Mouse (Mus musculus): ENCODE measurements around the gene Catsperd. TPM values are rescaled to one million over a fixed set of nuclear protein-coding genes. Genes with fewer than 3 reads are reported as not detected.

Gene Catsperd
- polyA plus RNA-seq, 1 experiment from 2014 or later, result 0.31 TPM

GRCm38 (mm10) chr17:56643237-56643636, 15.3 kb downstream of the Catsperd start:
- Histone ChIP-seq H3K9ac (ENCODE audit: low read depth, low read length) (no peak overlapping the region), H3K4me2 (ENCODE audit: low read depth, low read length) (no peak overlapping the region), H3K4me1 (ENCODE audit: control insufficient read depth, insufficient read depth, low read length) (no peaks in the 10 kb centered on the region), H3K36me3 (ENCODE audit: control insufficient read depth, insufficient read depth, low read length) (no peaks in the 10 kb centered on the region), H3K27me3 (replicated peaks; ENCODE audit: control insufficient read depth, insufficient read depth, low read length) (no peaks in the 10 kb centered on the region), H3K9me3 (ENCODE audit: control insufficient read depth, low read length) (no peaks in the 10 kb centered on the region), H3K27ac (replicated peaks; ENCODE audit: low read depth, low read length) (no peak overlapping the region), H3K4me3 (ENCODE audit: low read depth, low read length) (no peak overlapping the region)
- WGBS, result 81% methylated on average over 4 of the region's 4 CpGs
- DNase-seq (ENCODE audit: low spot score) (no peak), ATAC-seq (ENCODE audit: low read depth) (no peak)

DNA sequence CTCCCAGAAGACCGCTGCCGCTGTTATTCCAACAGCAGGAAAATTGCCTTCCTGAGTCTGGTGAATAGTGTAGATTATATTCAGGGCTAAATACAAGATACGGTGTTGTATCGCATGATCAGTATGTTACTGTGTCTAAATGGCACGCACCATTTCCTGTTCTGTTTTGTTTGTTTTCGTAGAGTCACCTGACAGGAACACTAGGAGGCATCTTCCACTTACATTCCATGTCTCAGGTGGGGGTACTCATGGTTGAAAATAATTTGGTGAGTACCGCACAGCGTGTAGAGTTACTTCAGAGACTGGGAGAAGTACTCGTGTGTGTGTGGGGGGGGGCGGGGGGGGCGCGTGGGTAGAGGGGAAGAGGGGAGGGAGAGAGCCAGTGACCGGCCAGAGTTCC, 19.6 kb downstream of the Catsperd start:
- ATAC-seq (ENCODE audit: low read depth) (no peak), DNase-seq (ENCODE audit: low spot score) (no peak)
- H3K27ac ChIP-seq (replicated peaks; ENCODE audit: low read depth, low read length), result no peak overlapping the region
- no peak overlapping the region for H3K4me3 ChIP-seq (ENCODE audit: low read depth, low read length)
- no peaks in the 10 kb centered on the region for H3K36me3 ChIP-seq (ENCODE audit: control insufficient read depth, insufficient read depth, low read length)
- H3K4me2 ChIP-seq (ENCODE audit: low read depth, low read length), result no peak overlapping the region
- no peaks in the 10 kb centered on the region for H3K4me1 ChIP-seq (ENCODE audit: control insufficient read depth, insufficient read depth, low read length)
- no peak overlapping the region for H3K9ac ChIP-seq (ENCODE audit: low read depth, low read length)
- no peaks in the 10 kb centered on the region for H3K27me3 ChIP-seq (replicated peaks; ENCODE audit: control insufficient read depth, insufficient read depth, low read length)
- H3K9me3 ChIP-seq (ENCODE audit: control insufficient read depth, low read length), result no peaks in the 10 kb centered on the region
- WGBS, result 54% methylated on average over 10 of the region's 13 CpGs

GRCm38 (mm10) chr17:56651801-56652200, 23.9 kb downstream of the Catsperd start:
- Histone ChIP-seq H3K27ac (replicated peaks; ENCODE audit: low read depth, low read length) (no peak overlapping the region), H3K27me3 (replicated peaks; ENCODE audit: control insufficient read depth, insufficient read depth, low read length) (no peaks in the 10 kb centered on the region), H3K4me2 (ENCODE audit: low read depth, low read length) (no peak overlapping the region), H3K4me3 (ENCODE audit: low read depth, low read length) (no peak overlapping the region), H3K4me1 (ENCODE audit: control insufficient read depth, insufficient read depth, low read length) (no peaks in the 10 kb centered on the region), H3K9me3 (ENCODE audit: control insufficient read depth, low read length) (no peaks in the 10 kb centered on the region), H3K36me3 (ENCODE audit: control insufficient read depth, insufficient read depth, low read length) (no peaks in the 10 kb centered on the region), H3K9ac (ENCODE audit: low read depth, low read length) (no peak overlapping the region)
- 35% methylated on average over 10 of the region's 10 CpGs for WGBS
- DNase-seq (ENCODE audit: low spot score) (peak; percentile 27), ATAC-seq (ENCODE audit: low read depth) (no peak)

DNA sequence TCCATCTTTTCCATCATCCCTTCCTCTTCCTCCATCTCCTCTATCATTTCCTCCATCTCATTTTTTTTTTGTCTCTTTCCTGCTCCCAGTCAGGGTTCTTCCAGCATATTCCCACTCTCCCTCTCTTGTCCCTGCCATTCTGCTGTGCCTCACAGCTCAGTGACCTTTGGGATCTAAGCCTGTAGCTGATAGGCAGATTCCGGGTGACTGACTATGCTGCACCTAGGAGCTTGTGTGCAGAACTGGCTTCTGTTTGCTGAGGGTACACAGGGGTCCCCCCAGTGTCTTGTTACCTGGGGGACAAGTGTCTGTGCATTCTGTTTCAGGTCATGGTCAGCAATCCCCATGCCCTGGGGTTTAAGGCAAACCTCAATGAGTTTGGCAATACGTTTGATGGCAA, 26.8 kb downstream of the Catsperd start:
- H3K9me3 ChIP-seq (ENCODE audit: control insufficient read depth, low read length), result no peaks in the 10 kb centered on the region
- H3K36me3 ChIP-seq (ENCODE audit: control insufficient read depth, insufficient read depth, low read length), result no peaks in the 10 kb centered on the region
- H3K4me1 ChIP-seq (ENCODE audit: control insufficient read depth, insufficient read depth, low read length), result no peaks in the 10 kb centered on the region
- no peak overlapping the region for H3K9ac ChIP-seq (ENCODE audit: low read depth, low read length)
- H3K4me2 ChIP-seq (ENCODE audit: low read depth, low read length), result no peak overlapping the region
- H3K4me3 ChIP-seq (ENCODE audit: low read depth, low read length), result no peak overlapping the region
- ATAC-seq (ENCODE audit: low read depth), result no peak
- DNase-seq (ENCODE audit: low spot score), result no peak
- WGBS, result 70% methylated on average over 2 of the region's 2 CpGs
- H3K27ac ChIP-seq (replicated peaks; ENCODE audit: low read depth, low read length), result no peak overlapping the region
- H3K27me3 ChIP-seq (replicated peaks; ENCODE audit: control insufficient read depth, insufficient read depth, low read length), result no peaks in the 10 kb centered on the region

DNA sequence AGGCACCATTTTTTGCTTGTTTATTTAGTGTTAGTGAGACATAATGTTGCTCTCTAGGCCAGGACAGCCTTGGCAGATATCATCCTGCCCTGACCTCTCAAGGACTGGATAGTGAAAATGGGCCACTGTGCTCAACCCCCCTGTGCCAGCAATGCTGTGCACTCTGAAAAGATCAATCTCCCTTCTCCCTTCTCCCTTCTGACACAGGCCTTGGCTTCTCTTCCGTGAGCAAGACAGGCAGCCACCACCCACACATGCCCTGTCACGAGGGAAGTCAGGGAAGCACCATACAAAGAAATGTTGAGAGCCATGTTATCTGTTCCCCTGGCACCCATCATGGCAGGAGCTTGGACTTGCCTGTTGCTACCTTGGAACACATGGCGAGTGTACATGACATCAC, 27.4 kb downstream of the Catsperd start:
- H3K4me3 ChIP-seq (ENCODE audit: low read depth, low read length), result no peak overlapping the region

GRCm38 (mm10) chr17:56656171-56656570, 28.2 kb downstream of the Catsperd start:
- no peak overlapping the region for H3K4me2 ChIP-seq (ENCODE audit: low read depth, low read length)
- ATAC-seq (ENCODE audit: low read depth) (no peak), DNase-seq (ENCODE audit: low spot score) (no peak)
- no peaks in the 10 kb centered on the region for H3K4me1 ChIP-seq (ENCODE audit: control insufficient read depth, insufficient read depth, low read length)
- no peak overlapping the region for H3K27ac ChIP-seq (replicated peaks; ENCODE audit: low read depth, low read length)
- H3K36me3 ChIP-seq (ENCODE audit: control insufficient read depth, insufficient read depth, low read length), result no peaks in the 10 kb centered on the region
- no peaks in the 10 kb centered on the region for H3K9me3 ChIP-seq (ENCODE audit: control insufficient read depth, low read length)
- WGBS, result 88% methylated on average over 6 of the region's 6 CpGs
- H3K4me3 ChIP-seq (ENCODE audit: low read depth, low read length), result no peak overlapping the region
- no peaks in the 10 kb centered on the region for H3K27me3 ChIP-seq (replicated peaks; ENCODE audit: control insufficient read depth, insufficient read depth, low read length)
- H3K9ac ChIP-seq (ENCODE audit: low read depth, low read length), result no peak overlapping the region

More for the DNA sequence above, 27.4 kb downstream of the Catsperd start:
- ATAC-seq (ENCODE audit: low read depth) (no peak), DNase-seq (ENCODE audit: low spot score) (no peak)
- Histone ChIP-seq H3K9ac (ENCODE audit: low read depth, low read length) (no peak overlapping the region), H3K4me2 (ENCODE audit: low read depth, low read length) (no peak overlapping the region), H3K27me3 (replicated peaks; ENCODE audit: control insufficient read depth, insufficient read depth, low read length) (no peaks in the 10 kb centered on the region), H3K27ac (replicated peaks; ENCODE audit: low read depth, low read length) (no peak overlapping the region), H3K9me3 (ENCODE audit: control insufficient read depth, low read length) (no peaks in the 10 kb centered on the region), H3K36me3 (ENCODE audit: control insufficient read depth, insufficient read depth, low read length) (no peaks in the 10 kb centered on the region), H3K4me1 (ENCODE audit: control insufficient read depth, insufficient read depth, low read length) (no peaks in the 10 kb centered on the region)
- 73% methylated on average over 3 of the region's 3 CpGs for WGBS

- peaks cover 6% of the 10 kb centered on the region; the same call in 1 of the 2 replicates for H3K27me3 ChIP-seq (replicated peaks; ENCODE audit: control insufficient read depth, insufficient read depth, low read length)
- peak overlapping the region; percentile 36; the same call in 1 of the 2 replicates for H3K4me2 ChIP-seq (ENCODE audit: low read depth, low read length)
- H3K4me3 ChIP-seq (ENCODE audit: low read depth, low read length), result peak overlapping the region; percentile 14; the same call in 1 of the 2 replicates
- no peak overlapping the region for H3K9ac ChIP-seq (ENCODE audit: low read depth, low read length)
- H3K27ac ChIP-seq (replicated peaks; ENCODE audit: low read depth, low read length), result no peak overlapping the region
- DNase-seq (ENCODE audit: low spot score) (no peak), ATAC-seq (ENCODE audit: low read depth) (no peak)
- 74% methylated on average over 3 of the region's 3 CpGs for WGBS
- H3K9me3 ChIP-seq (ENCODE audit: control insufficient read depth, low read length), result no peaks in the 10 kb centered on the region
- 0 out of 2 replicates have a peak, but pooled peaks cover 5% of the 10 kb centered on the region for H3K4me1 ChIP-seq (ENCODE audit: control insufficient read depth, insufficient read depth, low read length)
- H3K36me3 ChIP-seq (ENCODE audit: control insufficient read depth, insufficient read depth, low read length), result no peaks in the 10 kb centered on the region
Measured at GRCm38 (mm10) chr17:56663659-56664058, 35.7 kb downstream of the Catsperd start.

DNA sequence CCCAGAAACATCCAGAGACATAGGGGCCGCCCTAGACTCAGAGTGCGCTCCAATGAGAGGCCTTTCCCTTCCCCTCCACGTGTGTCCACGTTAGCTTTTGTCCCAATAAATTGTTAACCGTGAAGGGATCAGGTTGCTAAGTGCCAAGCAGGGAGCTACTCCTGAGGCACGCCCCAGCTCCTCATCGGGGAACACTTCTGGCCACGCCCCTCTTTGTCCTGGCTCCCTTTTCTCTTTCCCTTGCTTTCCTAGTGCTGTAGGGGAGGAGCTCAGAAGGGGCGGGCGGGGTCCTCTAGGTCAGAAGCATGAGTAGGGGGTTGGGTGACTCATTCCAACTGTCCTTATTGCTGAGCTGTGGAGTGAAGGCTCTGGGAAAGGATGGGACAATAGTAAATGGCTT, 36.4 kb downstream of the Catsperd start:
- Histone ChIP-seq H3K4me3 (ENCODE audit: low read depth, low read length) (peak overlapping the region; percentile 14; the same call in 1 of the 2 replicates), H3K9ac (ENCODE audit: low read depth, low read length) (no peak overlapping the region), H3K4me2 (ENCODE audit: low read depth, low read length) (peak overlapping the region; percentile 36), H3K27ac (replicated peaks; ENCODE audit: low read depth, low read length) (no peak overlapping the region), H3K9me3 (ENCODE audit: control insufficient read depth, low read length) (no peaks in the 10 kb centered on the region), H3K36me3 (ENCODE audit: control insufficient read depth, insufficient read depth, low read length) (no peaks in the 10 kb centered on the region), H3K27me3 (replicated peaks; ENCODE audit: control insufficient read depth, insufficient read depth, low read length) (peaks cover 6% of the 10 kb centered on the region; the same call in 1 of the 2 replicates), H3K4me1 (ENCODE audit: control insufficient read depth, insufficient read depth, low read length) (0 out of 2 replicates have a peak, but pooled peaks cover 5% of the 10 kb centered on the region)
- ATAC-seq (ENCODE audit: low read depth) (peak; percentile 60), DNase-seq (ENCODE audit: low spot score) (peak; percentile 64)
- 5% methylated on average over 10 of the region's 10 CpGs for WGBS

- 86% methylated on average over 4 of the region's 4 CpGs for WGBS
- Histone ChIP-seq H3K36me3 (ENCODE audit: control insufficient read depth, insufficient read depth, low read length) (no peaks in the 10 kb centered on the region), H3K4me1 (ENCODE audit: control insufficient read depth, insufficient read depth, low read length) (0 out of 2 replicates have a peak, but pooled peaks cover 5% of the 10 kb centered on the region), H3K27me3 (replicated peaks; ENCODE audit: control insufficient read depth, insufficient read depth, low read length) (peaks cover 6% of the 10 kb centered on the region; the same call in 1 of the 2 replicates), H3K9me3 (ENCODE audit: control insufficient read depth, low read length) (no peaks in the 10 kb centered on the region), H3K4me3 (ENCODE audit: low read depth, low read length) (no peak overlapping the region), H3K9ac (ENCODE audit: low read depth, low read length) (no peak overlapping the region), H3K27ac (replicated peaks; ENCODE audit: low read depth, low read length) (no peak overlapping the region), H3K4me2 (ENCODE audit: low read depth, low read length) (no peak overlapping the region)
- no peak for ATAC-seq (ENCODE audit: low read depth)
- no peak for DNase-seq (ENCODE audit: low spot score)
Measured at GRCm38 (mm10) chr17:56666384-56666783, 38.4 kb downstream of the Catsperd start.
